Mouse (Mus musculus) heart, postnatal 25 days (tissue): ENCODE measurements around the gene Itgav. TPM values are rescaled to one million over a fixed set of nuclear protein-coding genes. Genes with fewer than 3 reads are reported as not detected.

Experiments
- DNase-seq: peaks from one replicate; pipeline ENCODE4 v3.0.0; 2022; ENCODE audit warnings: low spot score
- intact Hi-C: fragments of 180-260 bp; cut with DNase I; formaldehyde crosslinking; loops from one replicate; pipeline ENCODE4 v1.15.1; 2025
- total RNA-seq, 2 experiments: library from RNA; stranded (reverse); gene quantifications; 2 replicates each; pipeline ENCODE4 v1.2.3; 2021

Itgav gene
- 10 to 100 TPM; 36.7 to 38.3 TPM for total RNA-seq

- intact Hi-C loops: loop anchor here (2.0 to 5.0 kb wide), 2 partner anchors 15 to 82 kb away; partner anchors contain the start of gene Zc3h15
- peak; percentile 95 for DNase-seq
Observed at GRCm38 (mm10) chr2:83723921-83724826, at the start of gene Itgav. Gene Itgav (plus strand): TSS chr2:83724397.

- no peak for DNase-seq
- intact Hi-C loops: no loop called here
Observed at GRCm38 (mm10) chr2:83674421-83674820, 49.8 kb upstream of the Itgav start.

- intact Hi-C loops: no loop called here
- no peak for DNase-seq
Observed at GRCm38 (mm10) chr2:83674896-83675295, 49.3 kb upstream of the Itgav start.

GRCm38 (mm10) chr2:83675681-83676080 lies 48.5 kb upstream of the Itgav start:
- intact Hi-C loops: no loop called here
- no peak for DNase-seq

- no peak for DNase-seq
- intact Hi-C loops: no loop called here
Observed at GRCm38 (mm10) chr2:83676226-83676870, 47.8 kb upstream of the Itgav start.

- no peak for DNase-seq
- intact Hi-C loops: no loop called here
Observed at GRCm38 (mm10) chr2:83681332-83681731, 42.9 kb upstream of the Itgav start.

- DNase-seq: no peak
- intact Hi-C loops: no loop called here
Observed at GRCm38 (mm10) chr2:83681785-83682184, 42.4 kb upstream of the Itgav start.

GRCm38 (mm10) chr2:83682282-83682681 lies 41.9 kb upstream of the Itgav start:
- intact Hi-C loops: no loop called here
- DNase-seq: no peak

GRCm38 (mm10) chr2:83683731-83684519 lies 40.3 kb upstream of the Itgav start:
- intact Hi-C loops: no loop called here
- DNase-seq: no peak

GRCm38 (mm10) chr2:83684691-83685090 lies 39.5 kb upstream of the Itgav start:
- intact Hi-C loops: no loop called here

GRCm38 (mm10) chr2:83690372-83690771 lies 33.8 kb upstream of the Itgav start:
- intact Hi-C loops: no loop called here
- DNase-seq: no peak

More at GRCm38 (mm10) chr2:83684691-83685090, 39.5 kb upstream of the Itgav start:
- no peak for DNase-seq

GRCm38 (mm10) chr2:83692651-83693545 lies 31.3 kb upstream of the Itgav start:
- DNase-seq: no peak
- intact Hi-C loops: no loop called here

- no peak for DNase-seq
- intact Hi-C loops: no loop called here
Observed at GRCm38 (mm10) chr2:83694061-83694460, 30.1 kb upstream of the Itgav start.

- DNase-seq: no peak
- intact Hi-C loops: no loop called here
Observed at GRCm38 (mm10) chr2:83695345-83696247, 28.6 kb upstream of the Itgav start.

GRCm38 (mm10) chr2:83698484-83698883 lies 25.7 kb upstream of the Itgav start:
- intact Hi-C loops: no loop called here
- DNase-seq: no peak

GRCm38 (mm10) chr2:83699324-83699723 lies 24.9 kb upstream of the Itgav start:
- intact Hi-C loops: no loop called here
- DNase-seq: no peak

GRCm38 (mm10) chr2:83700667-83701066 lies 23.5 kb upstream of the Itgav start:
- DNase-seq: no peak
- intact Hi-C loops: no loop called here

GRCm38 (mm10) chr2:83702411-83702810 lies 21.8 kb upstream of the Itgav start:
- intact Hi-C loops: no loop called here
- DNase-seq: no peak
